Mouse (Mus musculus): ENCODE data around the gene Cblc. TPM values are rescaled to one million over a fixed set of nuclear protein-coding genes. Genes with fewer than 3 reads are reported as not detected.
"Not testable (repeated sequence)": the region's sequence is repeated elsewhere in the genome, so short reads cannot be mapped to it uniquely, and the experiment has no call there.

Gene Cblc
- polyA plus RNA-seq, 1 experiment from 2014 or later, result 44.4 TPM

- H3K4me2 ChIP-seq (replicated peaks; ENCODE audit: low read depth), result no peak overlapping the region
- DNase-seq (ENCODE audit: low spot score) (peak; percentile 64), ATAC-seq (ENCODE audit: low FRiP score, low TSS enrichment) (peak; percentile 15)
- no peaks in the 10 kb centered on the region for H3K9me3 ChIP-seq (ENCODE audit: control insufficient read depth, low read length)
- no peaks in the 10 kb centered on the region for H3K36me3 ChIP-seq (ENCODE audit: control insufficient read depth, insufficient read depth, low read length)
- no peak overlapping the region for H3K4me3 ChIP-seq (ENCODE audit: low read depth, low read length)
- H3K27me3 ChIP-seq (ENCODE audit: control insufficient read depth, insufficient read depth, low read length), result no peaks in the 10 kb centered on the region
- H3K4me1 ChIP-seq (replicated peaks; ENCODE audit: control insufficient read depth, insufficient read depth), result no peaks in the 10 kb centered on the region; the same call in 1 of the 2 replicates
- 0 out of 2 replicates have a peak overlapping the region, but pooled peaks have one; percentile 45 for H3K27ac ChIP-seq (replicated peaks)
- 67% methylated on average over 19 of the region's 19 CpGs for WGBS
- TF ChIP-seq CTCF (IDR thresholded peaks at IDR 0.05; ENCODE audit: low read depth), result no peak
- no peak for TF ChIP-seq EP300 (optimal IDR thresholded peaks at IDR 0.05)
- no peak overlapping the region for H3K9ac ChIP-seq (ENCODE audit: low read length)
Measured at GRCm38 (mm10) chr7:19792701-19793630, 3.6 kb downstream of the Cblc start.

DNA sequence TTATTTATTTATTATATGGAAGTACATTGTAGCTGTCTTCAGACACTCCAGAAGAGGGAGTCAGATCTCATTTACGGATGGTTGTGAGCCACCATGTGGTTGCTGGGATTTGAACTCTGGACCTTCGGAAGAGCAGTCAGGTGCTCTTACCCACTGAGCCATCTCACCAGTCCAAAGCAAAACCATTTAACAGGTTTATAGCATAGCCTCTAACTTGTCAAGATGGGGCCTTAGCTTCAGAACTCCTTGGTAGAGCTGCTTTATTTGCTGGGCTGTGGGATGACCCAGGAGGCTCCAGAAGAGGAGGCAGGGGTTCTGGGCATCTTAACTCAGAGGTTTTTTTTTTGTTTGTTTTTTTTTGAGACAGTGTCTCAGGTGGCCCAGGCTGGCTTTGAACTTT, 5.1 kb downstream of the Cblc start:
- H3K27ac ChIP-seq (replicated peaks); ATAC-seq (ENCODE audit: low FRiP score, low TSS enrichment); H3K9me3 ChIP-seq (ENCODE audit: control insufficient read depth, low read length); DNase-seq (ENCODE audit: low spot score); H3K4me3 ChIP-seq (ENCODE audit: low read depth, low read length); H3K27me3 ChIP-seq (ENCODE audit: control insufficient read depth, insufficient read depth, low read length); H3K9ac ChIP-seq (ENCODE audit: low read length); H3K4me1 ChIP-seq (replicated peaks; ENCODE audit: control insufficient read depth, insufficient read depth); H3K36me3 ChIP-seq (ENCODE audit: control insufficient read depth, insufficient read depth, low read length); H3K4me2 ChIP-seq (replicated peaks; ENCODE audit: low read depth): not testable (repeated sequence)
- 81% methylated on average over 2 of the region's 2 CpGs for WGBS

DNA sequence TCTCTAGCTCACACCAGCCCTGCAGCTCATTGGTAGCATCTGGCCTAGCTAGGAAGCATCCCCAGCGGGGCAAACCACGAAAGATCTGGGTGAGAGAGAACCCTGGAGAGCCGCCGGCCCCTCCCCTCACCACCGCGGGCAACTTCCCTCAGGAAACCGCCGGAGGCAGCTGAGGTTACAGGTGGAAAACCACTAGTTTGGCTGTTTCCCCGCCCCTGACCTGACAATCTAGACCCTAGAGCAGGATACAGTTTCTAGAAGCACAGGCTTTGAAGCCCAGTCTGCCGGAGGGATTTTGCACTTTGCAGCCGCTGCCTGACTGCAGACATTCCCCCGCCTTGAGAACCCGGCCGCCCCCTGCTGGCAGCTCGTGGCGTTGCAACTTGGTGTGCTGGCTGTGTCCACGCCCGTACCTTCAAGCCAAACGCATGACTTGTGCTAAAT, 6.7 kb downstream of the Cblc start:
- peak; percentile 56 for ATAC-seq (ENCODE audit: low FRiP score, low TSS enrichment)
- Histone ChIP-seq H3K9ac (ENCODE audit: low read length) (0 out of 2 replicates have a peak overlapping the region, but pooled peaks have one; percentile 27), H3K4me3 (ENCODE audit: low read depth, low read length) (peak overlapping the region; percentile 26), H3K4me1 (replicated peaks; ENCODE audit: control insufficient read depth, insufficient read depth) (no peaks in the 10 kb centered on the region; the same call in 1 of the 2 replicates), H3K27me3 (ENCODE audit: control insufficient read depth, insufficient read depth, low read length) (no peaks in the 10 kb centered on the region), H3K9me3 (ENCODE audit: control insufficient read depth, low read length) (no peaks in the 10 kb centered on the region), H3K36me3 (ENCODE audit: control insufficient read depth, insufficient read depth, low read length) (no peaks in the 10 kb centered on the region), H3K27ac (replicated peaks) (0 out of 2 replicates have a peak overlapping the region, but pooled peaks have one; percentile 13), H3K4me2 (replicated peaks; ENCODE audit: low read depth) (peak overlapping the region; percentile 55)
- WGBS, result 3% methylated on average over 19 of the region's 19 CpGs
- peak; percentile 95 for DNase-seq (ENCODE audit: low spot score)
- TF ChIP-seq CTCF (IDR thresholded peaks at IDR 0.05; ENCODE audit: low read depth) (peak; percentile 96), EP300 (optimal IDR thresholded peaks at IDR 0.05) (no peak)

DNA sequence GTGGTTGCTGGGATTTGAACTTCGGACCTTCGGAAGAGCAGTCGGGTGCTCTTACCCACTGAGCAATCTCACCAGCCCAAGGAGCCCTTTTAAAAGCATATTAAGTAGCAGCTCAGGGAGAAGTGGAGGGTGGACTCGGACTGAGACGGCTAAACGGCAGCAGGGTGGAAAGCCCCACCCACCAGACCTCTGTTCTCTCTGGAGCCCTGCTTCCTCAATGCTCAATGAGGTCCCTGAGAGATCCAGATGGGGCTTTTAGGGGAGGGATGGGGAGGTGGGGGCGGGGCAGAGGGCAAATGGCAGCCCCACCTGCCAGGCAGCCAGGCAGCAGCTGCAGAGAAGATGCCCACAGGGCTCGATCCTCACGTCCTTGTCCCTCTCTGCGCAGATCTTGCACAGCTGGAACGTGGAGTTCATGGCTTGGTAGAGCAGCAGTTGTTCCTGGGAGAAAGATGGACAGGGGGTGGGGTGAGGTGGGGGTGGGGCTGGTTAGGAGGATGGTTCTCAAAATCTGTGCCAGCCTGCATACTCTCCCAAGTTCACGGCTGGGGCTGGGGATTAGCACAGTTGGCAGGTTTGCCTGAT, 10.6 kb downstream of the Cblc start:
- H3K27me3 ChIP-seq (ENCODE audit: control insufficient read depth, insufficient read depth, low read length), result no peaks in the 10 kb centered on the region
- H3K36me3 ChIP-seq (ENCODE audit: control insufficient read depth, insufficient read depth, low read length), result no peaks in the 10 kb centered on the region
- no peak overlapping the region for H3K27ac ChIP-seq (replicated peaks)
- no peak for TF ChIP-seq EP300 (optimal IDR thresholded peaks at IDR 0.05)
- no peak for TF ChIP-seq CTCF (IDR thresholded peaks at IDR 0.05; ENCODE audit: low read depth)
- ATAC-seq (ENCODE audit: low FRiP score, low TSS enrichment), result no peak
- H3K4me2 ChIP-seq (replicated peaks; ENCODE audit: low read depth), result no peak overlapping the region
- H3K4me1 ChIP-seq (replicated peaks; ENCODE audit: control insufficient read depth, insufficient read depth), result no peaks in the 10 kb centered on the region; the same call in 1 of the 2 replicates
- no peak overlapping the region for H3K9ac ChIP-seq (ENCODE audit: low read length)
- H3K9me3 ChIP-seq (ENCODE audit: control insufficient read depth, low read length), result no peaks in the 10 kb centered on the region
- no peak for DNase-seq (ENCODE audit: low spot score)
- no peak overlapping the region for H3K4me3 ChIP-seq (ENCODE audit: low read depth, low read length)
- WGBS, result 41% methylated on average over 12 of the region's 12 CpGs

DNA sequence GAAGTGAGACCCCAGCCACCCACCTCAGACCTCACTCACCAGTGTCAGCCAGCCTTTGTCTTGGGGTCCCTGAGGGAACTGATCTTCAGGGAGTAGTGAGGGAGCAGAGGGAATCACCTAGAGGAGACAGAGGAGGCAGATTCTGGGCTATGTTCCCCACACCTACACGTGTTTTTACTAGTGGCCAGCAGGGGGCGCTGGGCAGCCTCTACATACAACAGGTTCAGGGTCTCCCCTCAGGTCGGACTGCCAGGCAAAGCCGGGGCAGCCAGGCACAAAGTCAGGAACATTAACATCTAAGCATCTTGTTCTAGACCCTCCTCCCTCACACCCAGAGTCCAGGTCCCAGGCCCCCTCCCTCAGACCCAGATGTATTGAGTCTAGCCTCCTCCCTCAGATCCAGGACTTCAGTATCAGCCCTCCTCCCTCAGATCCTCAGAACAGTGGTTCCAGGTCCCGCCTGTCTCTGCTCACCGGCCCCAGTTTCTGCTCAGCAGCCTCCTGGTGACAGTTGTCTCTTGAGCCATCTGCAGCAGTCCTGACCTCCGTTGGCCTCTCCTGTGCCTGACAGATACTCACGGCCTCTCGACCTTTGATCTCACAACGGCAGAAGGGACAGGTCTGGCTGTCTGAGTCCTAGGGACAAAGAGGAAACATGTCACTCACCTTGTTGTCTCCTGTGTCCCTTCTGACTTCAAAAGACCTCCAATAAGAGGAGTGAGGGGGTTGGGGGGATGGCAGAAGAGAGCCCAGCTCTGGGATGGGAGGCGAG, 11.7 kb downstream of the Cblc start:
- no peak for DNase-seq (ENCODE audit: low spot score)
- no peak overlapping the region for H3K9ac ChIP-seq (ENCODE audit: low read length)
- 0 out of 2 replicates have a peak, but pooled peaks cover 2% of the 10 kb centered on the region for H3K36me3 ChIP-seq (ENCODE audit: control insufficient read depth, insufficient read depth, low read length)
- no peak overlapping the region for H3K4me2 ChIP-seq (replicated peaks; ENCODE audit: low read depth)
- H3K27ac ChIP-seq (replicated peaks), result no peak overlapping the region
- WGBS, result 35% methylated on average over 11 of the region's 11 CpGs
- H3K4me3 ChIP-seq (ENCODE audit: low read depth, low read length), result no peak overlapping the region
- no peak for ATAC-seq (ENCODE audit: low FRiP score, low TSS enrichment)
- H3K27me3 ChIP-seq (ENCODE audit: control insufficient read depth, insufficient read depth, low read length), result no peaks in the 10 kb centered on the region
- H3K4me1 ChIP-seq (replicated peaks; ENCODE audit: control insufficient read depth, insufficient read depth), result no peaks in the 10 kb centered on the region; the same call in 1 of the 2 replicates
- peak; percentile 69 for TF ChIP-seq CTCF (IDR thresholded peaks at IDR 0.05; ENCODE audit: low read depth)
- no peak for TF ChIP-seq EP300 (optimal IDR thresholded peaks at IDR 0.05)
- H3K9me3 ChIP-seq (ENCODE audit: control insufficient read depth, low read length), result no peaks in the 10 kb centered on the region

All from stomach, postnatal 0 days (tissue).